Mouse (Mus musculus) left cerebral cortex, adult 9 months (tissue): Measurements from ENCODE around the gene Sft2d2.

Experiments
- DNase-seq, 2 experiments: peaks; one replicate each; pipeline ENCODE4 v3.0.0; 2022; ENCODE audit warnings: low spot score in 2 of 2

The Sft2d2 gene

GRCm38 (mm10) chr1:165133279-165133678, 61.0 kb downstream of the Sft2d2 start:
- no peak for DNase-seq

- DNase-seq, result peak; percentile 44 to 91
These were observed 61.9 kb downstream of the Sft2d2 start for GRCm38 (mm10) chr1:165132187-165132877.

- DNase-seq, result no peak
These were observed 64.7 kb downstream of the Sft2d2 start for GRCm38 (mm10) chr1:165129573-165129972.
